In the genomic region with DNA sequence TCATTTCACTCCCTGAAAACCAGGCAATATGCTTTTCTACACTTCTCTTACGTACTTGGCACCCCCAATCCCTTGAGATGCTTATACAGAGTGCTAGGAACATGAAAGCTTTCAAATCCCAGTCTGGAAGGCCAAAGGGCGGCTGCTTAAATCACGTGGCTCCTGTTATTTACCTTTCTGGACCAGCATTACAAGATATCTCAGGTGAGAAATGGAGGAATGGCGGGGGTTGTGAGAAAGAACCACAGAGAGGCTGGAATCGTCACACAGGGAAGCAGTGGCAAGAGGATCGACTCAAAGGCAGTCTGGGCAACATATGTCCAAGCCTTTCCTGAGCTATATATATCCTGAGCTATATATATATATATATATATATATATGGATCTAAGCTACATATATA, we compare ENCODE assay signal across 9 mouse cellular contexts. TPM values are rescaled to one million over a fixed set of nuclear protein-coding genes. Genes with fewer than 3 reads are reported as not detected.
DNase-seq lines count a peak whose midpoint lies in the region; ATAC-seq and TF ChIP-seq lines count a peak whose summit lies in the region.
"Had no signal": no experiment of that assay in that cellular context is flagged by ENCODE, and none has a peak within 500 bp of the region (broad histone marks: within the 10 kb centered on the region; RNA-seq: fewer than 3 reads in every experiment).

No protein-coding gene starts in this region.

- no peaks in the 10 kb centered on the region for H3K27me3 ChIP-seq in lung, embryonic 14.5 days (ENCODE audit: insufficient read depth, low read length)
- no peaks in the 10 kb centered on the region for H3K27me3 ChIP-seq in forebrain, embryonic 11.5 days (ENCODE audit: control insufficient read depth, insufficient read depth, low read length)
- H3K27me3 ChIP-seq in liver, embryonic 13.5 days = no peaks in the 10 kb centered on the region
- H3K27me3 ChIP-seq in stomach, embryonic 16.5 days (ENCODE audit: control insufficient read depth, insufficient read depth, low read length) = no peaks in the 10 kb centered on the region

- peak; percentile 10 for DNase-seq in lung, embryonic 14.5 days
- DNase-seq in lung, postnatal 4 days = no peak
- no peak for DNase-seq in forebrain, embryonic 11.5 days (ENCODE audit: low spot score)
- DNase-seq in liver, embryonic 13.5 days = no peak
- DNase-seq in adipocyte (ENCODE audit: low spot score) = no peak
- DNase-seq in adrenal gland, adult 8-10 months = no peak
- DNase-seq in urinary bladder, postnatal 10 days (ENCODE audit: low spot score) = no peak

- H3K27ac ChIP-seq in lung, embryonic 14.5 days (ENCODE audit: low read depth) = peak overlapping the region; percentile 64; the same call in 1 of the 2 replicates
- 0 out of 2 replicates have a peak overlapping the region, but pooled peaks have one; percentile 37 for H3K27ac ChIP-seq in forebrain, embryonic 11.5 days (ENCODE audit: low read depth, low read length)
- peak overlapping the region; percentile 91 for H3K27ac ChIP-seq in liver, embryonic 13.5 days
- H3K27ac ChIP-seq in stomach, embryonic 16.5 days (ENCODE audit: low read length) = peak overlapping the region; percentile 90

- no peak for TF ChIP-seq CTCF in lung, embryonic 14.5 days (IDR thresholded peaks at IDR 0.05; ENCODE audit: low read depth)

- WGBS in lung, embryonic 14.5 days = 13% methylated on average over 6 of the region's 6 CpGs
- 36% methylated on average over 6 of the region's 6 CpGs for WGBS in forebrain, embryonic 11.5 days
- WGBS in liver, embryonic 13.5 days (ENCODE audit: insufficient replicate concordance) = 31% methylated on average over 6 of the region's 6 CpGs
- 17% methylated on average over 6 of the region's 6 CpGs for WGBS in stomach, embryonic 16.5 days

- peaks cover 27% of the 10 kb centered on the region; the same call in 1 of the 2 replicates for H3K36me3 ChIP-seq in lung, embryonic 14.5 days (ENCODE audit: insufficient read depth)
- no peaks in the 10 kb centered on the region for H3K36me3 ChIP-seq in forebrain, embryonic 11.5 days (ENCODE audit: control insufficient read depth, insufficient read depth, low read length)
- peaks cover 40% of the 10 kb centered on the region for H3K36me3 ChIP-seq in liver, embryonic 13.5 days
- H3K36me3 ChIP-seq in stomach, embryonic 16.5 days (ENCODE audit: control insufficient read depth, insufficient read depth, low read length) = no peaks in the 10 kb centered on the region

- no peaks in the 10 kb centered on the region for H3K9me3 ChIP-seq in lung, embryonic 14.5 days (ENCODE audit: low read depth, low read length)
- no peaks in the 10 kb centered on the region for H3K9me3 ChIP-seq in forebrain, embryonic 11.5 days (ENCODE audit: control insufficient read depth, low read length)
- no peaks in the 10 kb centered on the region for H3K9me3 ChIP-seq in liver, embryonic 13.5 days (replicated peaks)
- no peaks in the 10 kb centered on the region for H3K9me3 ChIP-seq in stomach, embryonic 16.5 days (replicated peaks; ENCODE audit: control insufficient read depth, low read length)

- H3K4me3 ChIP-seq in lung, embryonic 14.5 days (ENCODE audit: low read depth, low read length) = peak overlapping the region; percentile 48
- H3K4me3 ChIP-seq in forebrain, embryonic 11.5 days (ENCODE audit: low read depth, low read length) = peak overlapping the region; percentile 65
- H3K4me3 ChIP-seq in liver, embryonic 13.5 days (replicated peaks) = peak overlapping the region; percentile 70
- H3K4me3 ChIP-seq in stomach, embryonic 16.5 days (replicated peaks; ENCODE audit: low read length) = peak overlapping the region; percentile 59

- peak overlapping the region; percentile 74 for H3K9ac ChIP-seq in lung, embryonic 14.5 days
- H3K9ac ChIP-seq in forebrain, embryonic 11.5 days (ENCODE audit: low read length) = peak overlapping the region; percentile 84; the same call in 1 of the 2 replicates
- H3K9ac ChIP-seq in liver, embryonic 13.5 days = peak overlapping the region; percentile 84
- H3K9ac ChIP-seq in stomach, embryonic 16.5 days (ENCODE audit: low read length) = peak overlapping the region; percentile 83

- H3K4me1 ChIP-seq in lung, embryonic 14.5 days (ENCODE audit: insufficient read depth) = no peaks in the 10 kb centered on the region; the same call in 1 of the 2 replicates
- H3K4me1 ChIP-seq in forebrain, embryonic 11.5 days (replicated peaks; ENCODE audit: control insufficient read depth, insufficient read depth, low read length) = peaks cover 11% of the 10 kb centered on the region; the same call in 1 of the 2 replicates
- H3K4me1 ChIP-seq in liver, embryonic 13.5 days (replicated peaks) = peaks cover 67% of the 10 kb centered on the region
- peaks cover 33% of the 10 kb centered on the region for H3K4me1 ChIP-seq in stomach, embryonic 16.5 days (ENCODE audit: control insufficient read depth, insufficient read depth, low read length)

- ATAC-seq in lung, embryonic 14.5 days (ENCODE audit: insufficient read depth) = no peak
- ATAC-seq in forebrain, embryonic 11.5 days (replicated peaks; ENCODE audit: low FRiP score) = no peak
- ATAC-seq in liver, embryonic 13.5 days (ENCODE audit: low read depth) = no peak
- ATAC-seq in stomach, embryonic 16.5 days (ENCODE audit: insufficient read depth, low FRiP score) = no peak

- H3K4me2 ChIP-seq in lung, embryonic 14.5 days = peak overlapping the region; percentile 79
- peak overlapping the region; percentile 83 for H3K4me2 ChIP-seq in forebrain, embryonic 11.5 days (ENCODE audit: low read depth, low read length, severe bottlenecking)
- H3K4me2 ChIP-seq in liver, embryonic 13.5 days = peak overlapping the region; percentile 91
- H3K4me2 ChIP-seq in stomach, embryonic 16.5 days (ENCODE audit: low read depth, low read length) = peak overlapping the region; percentile 79

RNA-seq across cellular contexts. Expression of a gene that starts 0.6 kb away (rescaled TPM):
- 6.8 and 7.6 TPM in 2 replicates for polyA plus RNA-seq in lung, embryonic 14.5 days (2014; fragmentation: Nextera tagmentation; extraction: Ambion mirVana)
- 8.6 and 8.7 TPM in 2 replicates for polyA plus RNA-seq in forebrain, embryonic 11.5 days (2014; fragmentation: Nextera tagmentation; extraction: Ambion mirVana)
- polyA plus RNA-seq in liver, embryonic 13.5 days (2015; fragmentation: Nextera tagmentation; extraction: Ambion mirVana) = 3.1 and 3.6 TPM in 2 replicates
- 11.7 and 14.2 TPM in 2 replicates for polyA plus RNA-seq in stomach, embryonic 16.5 days (2015; fragmentation: Nextera tagmentation; extraction: Ambion mirVana)
- 10 to 100 TPM; 29.3 to 41.2 (median 39.6) TPM for total RNA-seq in adrenal gland, adult 8-10 months (2022)

RNA-seq across cellular contexts. Expression of a gene that starts 3.7 kb away (rescaled TPM):
- polyA plus RNA-seq in lung, embryonic 14.5 days (2014; fragmentation: Nextera tagmentation; extraction: Ambion mirVana) = 288 and 291 TPM in 2 replicates
- 296 and 297 TPM in 2 replicates for polyA plus RNA-seq in forebrain, embryonic 11.5 days (2014; fragmentation: Nextera tagmentation; extraction: Ambion mirVana)
- 176 and 182 TPM in 2 replicates for polyA plus RNA-seq in liver, embryonic 13.5 days (2015; fragmentation: Nextera tagmentation; extraction: Ambion mirVana)
- 245 and 269 TPM in 2 replicates for polyA plus RNA-seq in stomach, embryonic 16.5 days (2015; fragmentation: Nextera tagmentation; extraction: Ambion mirVana)
- 100 to 1,000 TPM; 196 to 224 (median 222) TPM for total RNA-seq in adrenal gland, adult 8-10 months (2022)

RNA-seq across cellular contexts. Expression of a gene that starts 4.3 kb away (rescaled TPM):
- polyA plus RNA-seq in lung, embryonic 14.5 days (2014; fragmentation: Nextera tagmentation; extraction: Ambion mirVana) = 18.3 and 19.0 TPM in 2 replicates
- 29.5 and 33.7 TPM in 2 replicates for polyA plus RNA-seq in forebrain, embryonic 11.5 days (2014; fragmentation: Nextera tagmentation; extraction: Ambion mirVana)
- 14.1 and 14.8 TPM in 2 replicates for polyA plus RNA-seq in liver, embryonic 13.5 days (2015; fragmentation: Nextera tagmentation; extraction: Ambion mirVana)
- polyA plus RNA-seq in stomach, embryonic 16.5 days (2015; fragmentation: Nextera tagmentation; extraction: Ambion mirVana) = 18.1 and 19.4 TPM in 2 replicates
- total RNA-seq in adrenal gland, adult 8-10 months (2022) = 10 to 100 TPM; 12.6 to 17.9 (median 14.5) TPM

RNA-seq across cellular contexts. Expression of a gene that starts 6.3 kb away (rescaled TPM):
- 0.31 and 0.67 TPM in 2 replicates for polyA plus RNA-seq in lung, embryonic 14.5 days (2014; fragmentation: Nextera tagmentation; extraction: Ambion mirVana)
- polyA plus RNA-seq in forebrain, embryonic 11.5 days (2014; fragmentation: Nextera tagmentation; extraction: Ambion mirVana) = 0.64 and 0.88 TPM in 2 replicates
- polyA plus RNA-seq in liver, embryonic 13.5 days (2015; fragmentation: Nextera tagmentation; extraction: Ambion mirVana) = 553 and 573 TPM in 2 replicates
- polyA plus RNA-seq in stomach, embryonic 16.5 days (2015; fragmentation: Nextera tagmentation; extraction: Ambion mirVana) = 24.9 and 34.0 TPM in 2 replicates
- total RNA-seq in adrenal gland, adult 8-10 months (2022) = under 1 TPM in 2 of 4 experiments, not detected in 2; 0.28 to 0.32 TPM
- total RNA-seq: left cerebral cortex, postnatal 25 days had no signal

RNA-seq across cellular contexts. Expression of a gene that starts 9.4 kb away (rescaled TPM):
- 65.9 and 69.1 TPM in 2 replicates for polyA plus RNA-seq in lung, embryonic 14.5 days (2014; fragmentation: Nextera tagmentation; extraction: Ambion mirVana)
- 96.6 and 100 TPM in 2 replicates for polyA plus RNA-seq in forebrain, embryonic 11.5 days (2014; fragmentation: Nextera tagmentation; extraction: Ambion mirVana)
- polyA plus RNA-seq in liver, embryonic 13.5 days (2015; fragmentation: Nextera tagmentation; extraction: Ambion mirVana) = 22.4 and 27.4 TPM in 2 replicates
- 41.2 and 48.4 TPM in 2 replicates for polyA plus RNA-seq in stomach, embryonic 16.5 days (2015; fragmentation: Nextera tagmentation; extraction: Ambion mirVana)
- 100 to 1,000 TPM; 354 to 477 (median 417) TPM for total RNA-seq in adrenal gland, adult 8-10 months (2022)

Comparison
In these comparisons a context has a peak if more than half of its experiments do, and no peak if none do; other contexts are left out.
1. H3K27ac ChIP-seq: peak in every context shown above with its lines; median percentile 91 in liver, embryonic 13.5 days; 90 in stomach, embryonic 16.5 days; 64 in lung, embryonic 14.5 days; 37 in forebrain, embryonic 11.5 days.